Mouse (Mus musculus): ENCODE data around the gene R3hdm1.

- TF ChIP-seq POLR2A (IDR thresholded peaks at IDR 0.05; ENCODE audit: borderline replicate concordance, low read depth, low read length) = no peak
- TF ChIP-seq CTCF (IDR thresholded peaks at IDR 0.05; ENCODE audit: low read depth, low read length) = no peak
Observed at GRCm38 (mm10) chr1:128244727-128245355, 141.7 kb downstream of the R3hdm1 start.

Measured in bone marrow macrophage, adult 2 months (primary cell).